Mouse (Mus musculus) MEL-GATA-1-ER (cell line): ENCODE data around the gene Tor1a.

Experiments
- DNase-seq: peaks from one replicate; pipeline ENCODE4 v3.0.0-alpha.2; 2012; ENCODE audit warnings: low read depth; ENCODE audit errors: extremely low read depth

Gene Tor1a

DNA sequence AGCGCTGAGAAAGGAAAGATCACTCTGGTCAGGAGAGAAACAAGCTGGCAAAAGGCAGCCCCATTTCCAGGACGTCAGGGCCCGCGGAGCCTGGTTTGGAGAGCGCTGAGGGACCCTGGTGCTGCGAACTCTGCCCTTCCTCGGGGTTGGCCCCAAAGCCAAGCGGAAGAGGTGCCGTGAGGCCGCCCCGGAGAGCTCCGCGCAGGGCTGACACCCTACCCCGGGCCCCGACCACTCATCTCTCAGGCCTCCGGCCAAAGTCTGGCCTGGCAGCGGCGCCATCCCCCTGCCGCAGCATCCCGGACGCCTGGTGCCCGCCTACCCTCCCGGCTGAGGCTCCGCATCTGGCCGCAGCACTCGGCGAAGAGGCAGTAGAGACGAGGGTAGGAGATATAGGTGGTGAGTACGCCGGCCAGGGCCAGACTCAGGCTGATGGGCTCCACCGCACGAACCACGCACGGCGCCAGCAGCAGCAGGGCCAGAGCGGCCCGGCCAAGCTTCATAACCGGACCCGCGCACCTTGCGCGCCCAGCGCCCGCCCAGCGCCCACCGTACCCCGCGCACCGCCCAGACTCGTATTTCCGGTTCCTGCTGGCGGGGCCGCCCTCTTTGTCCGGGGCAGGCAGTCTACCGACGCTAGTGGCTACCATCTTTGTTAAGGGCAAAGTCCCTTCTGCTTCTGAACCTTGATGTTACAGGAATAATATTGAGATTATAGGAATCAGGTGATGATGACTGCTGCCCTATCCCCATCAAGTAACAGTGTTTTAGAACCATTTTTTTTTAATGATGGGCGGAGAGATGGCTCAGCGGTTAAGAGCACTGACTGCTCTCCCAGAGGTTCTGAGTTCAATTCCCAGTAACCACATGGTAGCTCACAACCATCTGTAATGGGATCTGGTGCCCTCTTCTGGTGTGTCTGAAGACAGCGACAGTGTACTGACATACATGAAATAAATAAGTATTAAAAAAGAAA lies at the start of gene Tor1a:
Gene Tor1a (minus strand): TSS at position 582 of the 976 bp plus-strand sequence.
- DNase-seq, result peak; percentile 88

DNA sequence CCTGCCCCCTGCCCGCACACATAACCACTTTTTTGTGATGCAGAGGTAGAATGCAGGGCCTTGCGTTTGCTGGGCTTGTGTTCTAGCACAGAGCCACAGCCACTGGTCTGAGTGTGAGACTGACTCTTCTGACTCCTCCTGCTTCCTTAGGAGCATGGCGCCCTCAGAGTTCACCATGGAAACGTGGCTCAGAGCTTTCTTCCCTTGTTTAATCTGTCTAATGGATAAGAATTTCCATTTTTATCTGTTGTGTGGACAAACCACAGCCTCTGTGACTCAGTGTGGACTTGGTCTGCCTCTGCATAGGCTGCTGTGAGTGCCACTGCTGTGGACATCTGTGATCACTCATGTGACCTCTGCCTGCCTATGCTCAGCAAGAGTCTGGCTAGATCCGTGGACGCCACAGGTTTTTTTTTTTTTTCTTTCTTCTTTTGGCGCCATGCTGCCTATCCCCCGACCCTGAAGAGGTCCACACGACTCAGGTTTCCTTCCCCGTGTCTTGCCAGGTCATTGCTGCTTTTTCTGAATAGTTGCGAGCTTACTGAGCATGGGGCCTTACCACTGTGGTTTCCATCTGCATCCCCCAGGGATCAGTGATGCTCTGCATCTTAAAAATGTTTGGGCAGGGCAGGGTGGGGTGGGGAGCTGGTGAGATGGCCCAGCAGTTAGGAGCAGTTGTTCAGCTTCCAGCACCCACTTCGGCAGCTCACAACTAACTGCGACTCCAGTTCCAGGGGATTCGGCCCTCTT lies 45.8 kb upstream of the Tor1a start:
- DNase-seq, result no peak

DNA sequence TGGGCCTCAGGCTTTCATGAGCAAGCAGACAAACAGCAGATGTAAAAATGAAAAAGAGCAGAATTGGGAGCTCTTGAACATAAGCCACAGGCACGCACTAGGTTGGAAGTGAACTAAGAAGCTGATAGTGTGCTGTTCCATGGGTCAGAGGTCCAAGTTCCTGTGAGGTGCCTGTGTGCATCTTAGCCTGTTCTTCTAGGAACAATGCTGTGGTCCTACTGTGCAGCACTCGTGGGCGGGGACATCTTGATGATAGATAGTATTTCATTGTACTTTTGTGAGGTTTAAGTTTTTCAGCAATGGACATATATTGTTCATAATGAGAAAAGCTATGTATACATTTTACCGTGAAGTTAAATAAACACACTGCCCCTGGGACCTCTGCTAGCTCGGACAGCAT lies 39.5 kb upstream of the Tor1a start:
- DNase-seq, result no peak

DNA sequence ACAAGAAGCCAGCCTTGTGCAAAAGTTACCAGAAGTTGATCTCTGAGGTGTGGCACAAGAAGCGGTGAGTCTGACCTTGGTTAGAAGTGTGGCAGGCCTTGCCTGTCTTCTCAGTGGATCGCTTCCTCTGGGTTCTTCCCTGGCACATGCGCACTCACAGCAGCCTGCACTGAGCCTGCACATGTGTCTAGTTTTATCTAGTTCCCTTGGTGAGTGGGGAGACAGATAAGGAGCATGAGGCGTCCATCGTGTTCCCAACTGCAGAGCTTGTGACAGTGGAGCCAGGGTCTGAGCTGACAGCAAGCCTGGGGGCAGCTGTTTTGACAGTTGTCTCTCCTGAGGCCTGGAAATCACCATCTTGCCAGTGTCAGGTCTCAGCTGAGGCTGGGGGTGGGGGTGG lies 38.7 kb upstream of the Tor1a start:
- DNase-seq, result peak; percentile 95

DNA sequence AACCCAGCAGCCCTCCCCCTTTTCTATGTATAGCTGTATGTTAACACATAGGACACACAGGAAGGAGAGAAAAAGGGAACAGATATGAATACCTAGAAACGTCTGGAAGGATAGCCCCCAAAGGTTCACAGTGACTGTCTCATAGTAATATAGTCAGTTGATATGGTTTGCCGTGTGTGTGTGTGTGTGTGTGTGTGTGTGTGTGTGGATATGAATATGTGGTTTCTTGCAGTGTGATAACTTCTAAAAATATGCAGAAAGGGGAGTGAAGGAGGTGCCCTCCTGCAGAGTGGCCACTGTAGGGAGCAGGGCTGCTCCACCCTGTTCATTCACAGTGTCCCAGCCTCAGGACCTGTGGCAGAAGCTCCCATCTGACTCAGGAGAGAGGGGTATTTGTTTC lies 37.7 kb upstream of the Tor1a start:
- no peak for DNase-seq

DNA sequence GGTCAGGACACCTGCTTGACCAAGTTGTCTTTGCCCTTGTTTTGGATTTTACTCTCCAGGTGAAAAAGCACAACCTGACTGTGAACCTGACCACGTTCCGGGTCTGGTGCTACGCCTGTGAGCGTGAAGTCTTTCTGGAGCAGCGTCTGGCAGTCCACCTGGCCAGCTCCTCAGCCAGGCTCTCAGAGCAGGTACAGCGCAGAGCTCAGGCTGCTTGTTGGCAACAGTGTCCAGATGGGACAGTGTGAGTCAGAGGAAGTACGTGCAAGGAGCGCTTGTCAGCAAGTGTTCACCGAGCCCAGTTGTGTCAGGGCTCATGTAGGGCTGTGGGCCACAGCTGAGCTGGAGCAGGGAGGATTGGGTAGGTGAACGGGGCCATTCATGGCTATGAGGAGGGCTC lies 35.1 kb upstream of the Tor1a start:
- DNase-seq, result no peak

DNA sequence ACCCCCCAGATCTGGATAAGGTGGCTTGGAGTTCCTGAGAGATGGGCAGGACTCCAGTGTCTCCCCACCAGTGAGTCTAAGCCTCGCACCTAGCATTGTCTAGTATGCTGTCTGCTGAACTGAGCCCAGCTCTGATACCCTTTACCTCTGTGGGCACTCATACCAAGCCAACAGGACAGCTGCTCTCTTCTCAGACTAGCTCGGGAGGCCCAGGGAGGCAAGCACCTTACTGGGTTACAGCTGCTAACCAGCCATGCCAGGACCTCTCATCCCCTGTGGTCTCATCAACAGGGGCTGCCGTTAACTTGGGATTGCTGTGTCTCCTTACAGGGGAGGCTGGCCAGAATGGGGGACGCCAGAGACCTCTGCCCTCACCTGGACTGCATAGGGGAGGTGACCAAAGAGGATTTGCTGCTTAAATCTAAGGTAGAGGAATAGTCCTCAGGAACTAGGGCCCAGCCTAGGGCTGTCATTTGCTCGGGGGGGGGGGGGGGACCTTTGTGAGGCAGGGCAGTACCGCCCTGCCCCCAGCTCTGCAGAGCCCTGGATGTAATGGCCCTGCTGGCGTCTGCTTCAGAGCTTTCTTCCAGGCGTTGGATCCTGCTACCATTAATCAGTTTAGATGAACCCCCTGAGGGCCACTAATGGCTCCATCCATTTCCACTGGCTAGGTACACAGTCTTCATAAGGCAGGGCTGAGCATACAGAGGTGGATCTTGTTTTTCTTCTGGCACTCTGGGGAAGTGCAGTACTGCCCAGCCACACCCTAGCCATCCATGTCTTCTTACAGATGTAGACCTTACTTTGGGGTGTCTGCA lies 30.9 kb upstream of the Tor1a start:
- no peak for DNase-seq

DNA sequence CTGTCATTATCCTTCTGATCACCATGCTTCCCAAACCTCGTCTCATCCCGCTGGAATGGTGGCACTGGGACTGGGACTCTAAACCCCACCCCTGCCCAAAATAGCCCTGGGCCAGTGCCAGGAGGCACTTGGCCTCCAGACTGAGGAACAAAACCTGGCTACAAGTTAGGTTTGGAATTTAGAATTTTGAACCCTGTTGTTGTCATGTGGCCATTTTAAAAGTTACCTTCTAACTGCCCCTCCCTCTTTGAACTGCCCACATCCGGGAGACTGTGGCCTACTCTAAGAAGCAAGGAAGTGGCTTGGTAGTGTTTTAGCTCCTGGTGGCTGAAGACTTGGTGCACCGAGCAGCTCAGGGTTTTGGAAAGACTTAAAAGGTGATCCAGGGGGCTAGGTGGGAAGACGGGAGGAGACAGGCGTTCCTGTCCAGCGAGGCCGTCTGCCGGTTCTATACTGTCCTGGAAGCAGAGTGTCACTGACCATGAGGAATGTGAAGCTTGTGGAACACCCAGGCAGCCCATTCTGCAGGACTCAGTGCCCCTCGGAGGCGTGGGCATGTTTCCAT lies 27.8 kb upstream of the Tor1a start:
- DNase-seq, result no peak

DNA sequence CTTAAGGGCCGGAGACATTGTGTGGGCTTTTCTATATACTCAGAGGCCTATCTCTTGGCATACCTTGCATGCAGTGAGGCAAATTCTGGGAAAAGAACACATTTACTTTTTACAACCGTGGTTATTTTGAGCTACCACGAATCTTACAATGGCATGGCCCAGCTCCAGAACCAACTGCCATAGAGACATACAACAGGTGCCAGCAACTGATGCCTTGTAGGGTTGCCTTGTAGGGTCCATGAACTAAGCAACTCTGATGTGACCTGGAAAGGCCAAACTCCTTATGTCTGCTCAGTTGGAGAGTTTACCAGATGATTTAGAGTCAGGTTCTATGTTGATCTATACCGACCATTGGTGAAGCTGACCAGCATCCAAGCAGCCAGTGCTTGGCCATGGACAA lies 27.1 kb upstream of the Tor1a start:
- DNase-seq, result no peak

DNA sequence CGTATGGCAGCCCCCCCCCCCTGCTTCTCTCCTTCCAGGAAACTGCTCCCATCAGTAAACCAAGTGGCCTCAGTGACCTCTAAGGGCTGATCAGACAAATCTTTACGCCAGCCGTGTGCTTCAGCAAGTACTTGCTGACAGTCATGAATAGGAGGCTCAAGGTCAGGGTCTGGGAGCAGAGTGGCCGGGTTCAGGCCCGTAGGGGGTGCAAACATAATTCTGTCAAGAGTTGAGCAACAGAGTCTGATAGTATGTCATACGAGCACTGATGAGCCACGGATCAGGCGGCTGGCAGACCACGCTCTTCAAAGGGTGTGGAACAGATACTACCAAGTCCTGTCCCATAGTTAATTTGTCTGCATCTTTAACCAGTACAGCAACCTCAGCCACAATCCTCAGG lies 22.5 kb upstream of the Tor1a start:
- DNase-seq, result no peak

DNA sequence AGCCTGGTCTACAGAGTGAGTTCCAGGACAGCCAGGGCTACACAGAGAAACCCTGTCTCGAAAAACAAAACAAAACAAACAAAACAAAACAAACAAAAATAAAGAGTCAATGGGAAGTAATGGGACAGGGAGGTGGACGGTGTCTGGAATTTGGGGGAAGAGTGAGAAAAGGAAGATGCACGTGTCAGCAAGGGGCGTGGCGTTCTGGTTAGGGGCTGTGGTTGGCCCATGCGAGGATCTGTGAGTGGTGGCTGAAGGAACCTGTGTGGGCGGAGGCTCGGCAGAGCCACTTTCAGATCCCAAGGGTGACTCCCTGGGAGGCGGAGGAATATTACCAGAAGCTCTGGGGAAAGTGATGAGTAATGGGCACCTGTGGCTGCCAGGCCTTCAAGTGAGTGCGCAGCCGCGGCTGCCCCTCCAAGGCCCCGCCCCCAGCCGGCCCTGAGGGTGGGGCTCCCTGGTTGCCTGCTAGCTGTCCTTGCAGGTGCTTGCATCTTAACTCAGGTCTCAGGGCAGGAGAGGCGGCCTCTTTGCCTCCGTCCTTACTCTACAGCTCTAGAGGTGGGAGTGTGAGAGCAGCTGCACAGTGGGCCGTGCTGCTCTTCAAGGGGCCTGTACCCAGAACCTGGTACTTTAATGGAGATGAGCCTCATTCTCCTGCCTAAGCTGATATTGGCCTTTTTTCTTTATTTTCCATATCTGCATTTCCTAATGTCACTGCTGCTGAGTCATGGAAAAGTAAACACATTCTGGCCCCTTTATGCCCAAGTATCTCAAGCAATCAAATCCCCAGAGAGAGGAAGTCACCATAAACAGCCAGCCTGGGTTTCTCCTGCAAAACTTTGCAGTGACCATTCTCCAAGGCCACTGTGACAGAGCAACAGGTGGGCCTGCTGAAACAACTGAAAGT lies 17.6 kb upstream of the Tor1a start:
- DNase-seq, result peak; percentile 29

DNA sequence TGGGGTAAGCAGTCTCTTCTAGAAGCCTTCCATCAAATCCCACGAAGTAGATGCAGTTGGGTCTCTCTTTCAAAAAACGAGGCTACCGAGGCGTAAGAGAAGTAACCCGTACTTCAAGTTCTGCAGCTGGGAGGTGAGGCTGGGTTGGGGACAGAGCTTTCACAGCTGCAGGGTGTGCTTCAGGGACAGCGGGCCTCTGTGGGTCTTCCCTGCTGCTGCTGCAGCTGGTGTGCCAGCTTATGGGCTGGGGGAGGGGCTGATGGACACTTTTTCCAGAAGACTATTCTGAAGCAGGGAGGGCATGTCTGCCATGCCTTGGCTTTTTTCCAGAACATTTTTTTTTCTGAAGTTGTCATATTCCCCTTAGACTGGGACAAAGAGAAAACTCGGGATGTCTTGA lies 15.3 kb upstream of the Tor1a start:
- DNase-seq, result no peak

DNA sequence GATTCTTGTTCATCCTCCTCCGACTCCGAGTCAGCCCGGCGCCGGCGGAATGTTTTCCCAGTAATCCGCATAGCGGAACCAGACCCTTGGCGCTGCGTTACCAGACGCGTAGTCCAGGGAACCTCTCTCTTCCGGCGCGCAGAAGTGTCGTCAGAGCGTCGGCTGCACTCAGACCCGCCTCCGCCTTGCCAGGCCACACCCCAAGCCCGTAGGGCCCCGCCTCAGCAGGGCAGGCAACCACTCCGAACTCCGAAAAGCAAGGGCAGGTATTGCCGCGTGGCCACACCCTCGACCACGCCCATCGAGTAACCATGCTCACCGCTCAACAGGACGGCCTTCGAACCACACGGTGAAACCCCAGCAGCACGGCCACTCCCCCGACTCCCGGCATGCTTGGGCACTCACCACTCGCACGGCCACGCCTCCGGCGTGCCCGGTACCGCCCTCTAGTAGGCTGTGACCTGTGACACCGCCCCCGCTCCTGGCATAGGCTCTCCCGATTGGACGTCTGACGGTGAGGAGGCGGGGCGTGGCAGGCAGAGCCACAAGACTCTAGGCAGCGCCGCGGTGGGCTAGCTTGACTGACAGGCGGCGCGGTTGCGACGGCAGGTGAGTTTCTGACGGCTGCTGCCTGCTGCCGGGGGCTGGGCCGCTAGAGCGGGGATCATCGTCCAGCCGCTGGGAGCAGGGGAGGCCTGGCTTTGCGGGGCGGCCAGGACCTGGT lies 14.2 kb upstream of the Tor1a start, which contains the start of the genes BC005624 and Usp20:
Gene BC005624 (minus strand): TSS at position 412 of the 724 bp plus-strand sequence.
Gene Usp20 (plus strand): TSS at position 490 of the 724 bp plus-strand sequence.
- peak; percentile 96 for DNase-seq

DNA sequence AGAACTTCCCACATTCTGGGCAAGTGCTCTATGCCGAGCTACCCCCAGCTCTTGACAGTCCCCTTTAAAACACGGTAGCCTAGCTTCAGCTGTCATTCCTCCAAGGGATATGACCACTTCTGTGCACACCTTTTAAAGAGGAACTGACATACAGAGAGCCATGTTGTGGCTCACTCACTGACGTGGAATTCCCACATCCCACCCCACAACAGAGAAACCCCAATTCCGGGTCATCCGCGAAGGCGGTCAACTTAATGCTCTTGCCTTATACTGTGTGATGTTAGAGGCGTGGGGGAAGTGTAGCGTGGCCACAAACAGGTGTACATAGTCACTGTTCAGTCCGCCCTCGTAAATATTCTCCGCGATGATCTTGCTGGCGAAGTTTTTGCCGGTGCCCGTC lies 907 bp downstream of the Tor1a start:
- peak; percentile 52 for DNase-seq

DNA sequence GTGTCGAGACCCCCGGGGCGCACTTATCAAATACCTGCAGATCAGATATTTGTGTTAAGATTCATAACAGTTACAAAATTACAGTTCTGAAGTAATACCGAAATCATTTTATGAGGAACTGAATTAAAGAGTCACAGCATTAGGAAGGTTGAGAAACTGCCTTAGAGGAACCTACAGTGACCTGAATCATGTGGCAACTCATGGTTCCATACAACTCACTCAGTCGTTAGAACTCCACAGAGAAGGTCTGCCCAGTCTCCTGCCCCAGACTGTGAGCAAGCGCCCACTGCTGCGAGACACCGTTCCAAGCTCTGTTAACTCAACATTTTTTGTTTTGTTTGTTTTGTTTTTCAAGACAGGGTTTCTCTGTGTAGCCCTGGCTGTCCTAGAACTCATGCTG lies 2.1 kb downstream of the Tor1a start:
- no peak for DNase-seq

DNA sequence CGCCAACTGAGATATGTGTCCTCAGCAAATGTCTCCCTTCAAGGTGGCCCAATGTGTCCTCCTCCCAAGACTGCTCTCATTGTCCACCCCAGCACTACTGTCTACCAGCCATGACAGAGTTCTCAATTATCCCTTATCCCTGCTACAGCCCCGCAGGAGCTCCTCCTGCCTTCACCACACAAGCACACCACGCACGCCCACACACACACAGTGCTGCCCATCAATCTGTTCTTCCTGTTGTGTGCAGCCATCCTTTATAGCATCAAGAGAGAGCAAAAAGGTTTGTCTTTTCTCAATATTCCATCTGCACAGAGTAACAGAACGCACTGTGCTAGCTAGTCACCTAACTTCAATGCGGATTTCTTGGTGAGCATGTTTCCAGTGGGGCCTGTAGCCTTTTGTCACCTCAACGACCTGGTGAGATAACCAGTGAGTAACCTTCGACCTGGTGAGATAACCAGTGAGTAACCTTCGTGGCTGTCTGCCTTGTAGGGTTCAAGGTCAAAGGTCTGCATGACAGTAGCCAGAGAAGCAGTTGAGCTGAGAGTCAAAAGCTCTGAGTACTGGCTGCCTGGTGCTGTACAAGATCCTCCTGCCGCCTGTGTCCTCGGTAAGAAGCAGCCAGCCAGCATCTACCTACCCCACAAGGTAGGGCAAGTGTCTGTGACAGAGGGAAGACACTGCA lies 5.0 kb downstream of the Tor1a start:
- DNase-seq, result no peak

DNA sequence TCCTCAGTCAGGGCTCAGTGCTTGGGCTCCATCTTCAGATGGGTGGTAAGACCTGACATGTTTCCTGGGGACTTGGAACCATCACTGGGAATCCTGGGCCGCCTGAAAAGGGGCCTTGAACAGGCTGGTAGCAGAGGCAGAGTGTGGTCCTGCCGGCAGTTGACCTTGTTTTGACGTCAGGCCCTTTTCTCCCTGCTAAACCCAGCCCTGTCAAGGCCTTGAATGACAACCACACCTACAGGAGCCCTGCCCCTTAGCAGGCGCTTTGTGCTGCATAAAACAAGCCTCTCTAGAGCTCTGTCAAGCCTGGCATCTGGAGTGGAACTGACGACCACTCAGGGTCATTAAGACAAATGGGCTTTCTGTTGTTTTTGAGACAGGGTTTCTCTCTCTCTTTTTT lies 7.9 kb downstream of the Tor1a start:
- DNase-seq, result no peak

DNA sequence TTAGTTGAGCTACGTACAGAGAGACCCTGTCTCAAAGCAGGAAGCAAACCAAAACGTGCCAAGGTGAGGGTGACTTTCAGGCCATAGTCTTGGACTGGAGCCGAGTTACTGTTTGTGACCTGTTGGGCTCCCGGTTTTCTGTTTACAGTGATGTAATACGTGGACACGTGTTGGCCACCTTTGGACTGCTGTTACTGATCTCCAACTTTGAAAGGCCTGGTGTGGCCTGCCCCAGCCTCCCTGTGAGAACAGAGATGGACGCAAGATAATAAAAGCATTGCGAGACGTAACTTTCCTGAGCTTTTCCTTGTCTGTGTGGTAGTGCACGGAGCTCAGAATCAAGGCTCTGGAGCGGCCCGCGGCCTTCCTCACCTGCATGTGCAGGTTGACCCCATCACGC lies 9.0 kb downstream of the Tor1a start:
- no peak for DNase-seq

DNA sequence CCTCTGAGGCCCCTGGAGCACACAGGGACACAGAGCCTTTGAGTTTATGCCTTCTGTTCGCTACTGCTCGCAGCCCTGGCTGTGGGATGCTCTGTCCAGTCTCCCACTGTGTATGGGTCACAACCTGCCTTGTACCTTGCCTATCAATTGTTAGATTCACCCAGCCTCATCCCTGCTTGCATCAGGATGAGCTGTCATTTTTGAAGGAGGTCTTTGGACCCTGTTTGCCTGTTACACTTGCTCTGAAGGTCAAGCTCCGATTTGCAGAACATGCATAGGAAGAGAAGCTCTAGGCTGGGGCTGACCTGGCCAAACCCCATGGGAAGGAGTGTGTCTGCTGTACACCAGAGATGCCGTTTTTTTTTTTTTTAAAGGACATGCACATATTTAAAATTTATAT lies 10.2 kb downstream of the Tor1a start:
- DNase-seq, result no peak
